Comparison of ENCODE assay signal across 16 mouse cellular contexts in the genomic region with DNA sequence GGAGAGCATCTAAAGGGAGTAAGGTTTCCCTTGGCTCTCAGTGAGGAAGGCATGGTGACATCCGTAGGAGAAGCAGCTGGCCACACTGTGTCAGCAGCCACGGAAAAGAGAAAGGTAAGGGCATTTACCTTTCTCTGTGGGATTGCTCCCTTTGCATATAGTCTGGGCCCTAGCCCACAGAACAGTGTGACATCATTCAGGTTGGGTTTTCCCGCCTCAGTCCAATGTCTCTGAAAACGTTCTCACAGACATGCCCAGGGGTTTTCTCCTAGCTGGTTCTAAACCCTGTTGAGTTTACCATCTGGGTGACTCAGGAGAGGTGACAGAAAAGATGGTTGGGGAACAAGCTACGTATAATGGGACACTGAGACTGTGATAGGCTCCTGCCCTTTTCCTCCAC. TPM values are rescaled to one million over a fixed set of nuclear protein-coding genes. Genes with fewer than 3 reads are reported as not detected.
DNase-seq lines count a peak whose midpoint lies in the region; TF ChIP-seq lines count a peak whose summit lies in the region.
"Had no signal": no experiment of that assay in that cellular context is flagged by ENCODE, and none has a peak within 500 bp of the region (broad histone marks: within the 10 kb centered on the region; RNA-seq: fewer than 3 reads in every experiment).

No protein-coding gene starts in this region.

- no peak overlapping the region; the same call in 1 of the 2 replicates for H3K4me2 ChIP-seq in CH12.LX (ENCODE audit: insufficient read depth, low read depth, poor library complexity, severe bottlenecking)

- no peak overlapping the region for H3K9ac ChIP-seq in CH12.LX (ENCODE audit: insufficient read depth, low read depth)

- H3K79me2 ChIP-seq in CH12.LX (replicated peaks; ENCODE audit: control insufficient read depth, extremely low read depth, insufficient read depth, poor library complexity, severe bottlenecking) = no peaks in the 10 kb centered on the region

- H3K27me3 ChIP-seq in heart, embryonic 10.5 days (ENCODE audit: insufficient read depth, poor library complexity, severe bottlenecking) = no peaks in the 10 kb centered on the region
- H3K27me3 ChIP-seq in CH12.LX (replicated peaks) = no peaks in the 10 kb centered on the region

- 72% methylated on average over 5 of the region's 5 CpGs for whole genome bisulfite sequencing in heart, embryonic 10.5 days

- no peaks in the 10 kb centered on the region for H3K4me1 ChIP-seq in heart, embryonic 10.5 days
- peaks cover 11 to 15% of the 10 kb centered on the region in 2 experiments; a peak in 3 of 4 replicates for H3K4me1 ChIP-seq in CH12.LX (ENCODE audit: control insufficient read depth in 1 of 2, insufficient read depth in 2 of 2)

- no peak for TF ChIP-seq RAD21 in CH12.LX (IDR thresholded peaks at IDR 0.05; ENCODE audit: low read depth, low read length)

- no peaks in the 10 kb centered on the region for H3K36me3 ChIP-seq in heart, embryonic 10.5 days
- no peaks in the 10 kb centered on the region for H3K36me3 ChIP-seq in CH12.LX (replicated peaks in 1 of 2; ENCODE audit: control insufficient read depth in 1 of 2, insufficient read depth in 1 of 2, low read length in 1 of 2)
- H3K36me3 ChIP-seq: G1E had no signal

- no peaks in the 10 kb centered on the region for H3K9me3 ChIP-seq in heart, embryonic 10.5 days
- no peaks in the 10 kb centered on the region for H3K9me3 ChIP-seq in CH12.LX (replicated peaks; ENCODE audit: low read length)
- H3K9me3 ChIP-seq: G1E had no signal

- dilution Hi-C loops in CH12.LX (cut with MboI; ENCODE audit: extremely low pct_ligation_motif_present, extremely low pct_unique_long_range_greater_than_20kb, low sequenced_read_pairs) = no loop called here

- TF ChIP-seq EP300 in CH12.LX (IDR thresholded peaks at IDR 0.05; ENCODE audit: low read length) = peak; percentile 40; the same call in 1 of the 2 replicates

- no peak overlapping the region for H3K4me3 ChIP-seq in heart, embryonic 10.5 days
- no peak overlapping the region for H3K4me3 ChIP-seq in CH12.LX (replicated peaks in 1 of 3; ENCODE audit: low read depth in 2 of 3, low read length in 2 of 3, poor library complexity in 1 of 3)

- H3K27ac ChIP-seq in heart, embryonic 10.5 days = no peak overlapping the region
- no peak overlapping the region for H3K27ac ChIP-seq in CH12.LX (ENCODE audit: insufficient read depth, low read depth)

- in situ Hi-C loops in CH12.LX (cut with MboI; ENCODE audit: low pct_ligation_motif_present, low pct_unique_long_range_greater_than_20kb, low sequenced_read_pairs) = no loop called here

- no peak for TF ChIP-seq CTCF in CH12.LX (conservative IDR thresholded peaks at IDR 0.05 in 1 of 2, IDR thresholded peaks at IDR 0.05 in 1 of 2; ENCODE audit: low read depth in 2 of 2, low read length in 2 of 2)

- DNase-seq in heart, adult 11 months = peak; percentile 45
- no peak for DNase-seq in heart, embryonic 10.5 days (ENCODE audit: low spot score)
- peak; percentile 21 for DNase-seq in CH12.LX (ENCODE audit: extremely low read depth)
- no peak for DNase-seq in layer of hippocampus, adult 8-10 months (ENCODE audit: low spot score in 2 of 2)
- DNase-seq: adrenal gland, adult 2 months; adrenal gland, adult 8-10 months; adrenal gland, postnatal 10 days; adrenal gland, postnatal 14 days; adrenal gland, postnatal 25 days; adrenal gland, postnatal 36 days; B cell, adult 2 months; cerebellum, adult 11 months; cerebellum, adult 11-12 months; cerebellum, adult 18-20 months; cerebellum, adult 2 months had no signal

- TF ChIP-seq POLR2A in CH12.LX (IDR thresholded peaks at IDR 0.05; ENCODE audit: low read depth, low read length) = no peak

TF ChIP-seq in CH12.LX, 34 proteins besides CTCF, POLR2A, EP300 and RAD21:
- TF ChIP-seq ELF1 (IDR thresholded peaks at IDR 0.05; ENCODE audit: low read depth, low read length) (0 out of 2 replicates have a peak, but pooled peaks have one; percentile 12), NRF1 (IDR thresholded peaks at IDR 0.05; ENCODE audit: low read depth, low read length) (0 out of 2 replicates have a peak, but pooled peaks have one; percentile 12), ZKSCAN1 (IDR thresholded peaks at IDR 0.05; ENCODE audit: borderline replicate concordance, low read depth, low read length) (no peak), SIN3A (IDR thresholded peaks at IDR 0.05; ENCODE audit: low read length) (no peak), MAFK (IDR thresholded peaks at IDR 0.05; ENCODE audit: insufficient replicate concordance, low read length) (peak; percentile 39; the same call in 1 of the 2 replicates), TBP (conservative IDR thresholded peaks at IDR 0.05; ENCODE audit: low read depth, low read length) (no peak), ETS1 (conservative IDR thresholded peaks at IDR 0.05; ENCODE audit: low read depth, low read length) (peak; percentile 79), HCFC1 (IDR thresholded peaks at IDR 0.05; ENCODE audit: low read depth, low read length) (no peak), ZNF384 (IDR thresholded peaks at IDR 0.05; ENCODE audit: low read depth, low read length) (no peak), BHLHE40 (IDR thresholded peaks at IDR 0.05; ENCODE audit: low read depth, low read length) (peak; percentile 52), E2F4 (IDR thresholded peaks at IDR 0.05; ENCODE audit: insufficient replicate concordance, low read depth, low read length) (peak; percentile 72; the same call in 1 of the 2 replicates), MEF2A (IDR thresholded peaks at IDR 0.05; ENCODE audit: borderline replicate concordance, low read depth, low read length) (peak; percentile 48; the same call in 1 of the 2 replicates)

RNA-seq across cellular contexts. Expression of a gene that starts 55.9 kb away (rescaled TPM):
- polyA plus RNA-seq in heart, embryonic 10.5 days (2016; fragmentation: Nextera tagmentation; extraction: Ambion mirVana) = 5.2 and 8.2 TPM in 2 replicates
- total RNA-seq in CH12.LX (2012; rRNA removed) = 0.08 and 0.13 TPM in 2 replicates
- not detected in 2 replicates for total RNA-seq in CH12.LX (2014; rRNA removed)
- polyA plus RNA-seq in CH12.LX (2012; ENCODE audit: insufficient read length, low read depth) = not detected in 2 replicates
- total RNA-seq in layer of hippocampus, adult 8-10 months (2022) = 10 to 100 TPM; 19.9 to 29.6 (median 24.4) TPM

Comparison
In these comparisons a context has a peak if more than half of its experiments do, and no peak if none do; other contexts are left out.
1. DNase-seq: peak in heart, adult 11 months (single experiment) and CH12.LX (single experiment); none in heart, embryonic 10.5 days (single experiment) and layer of hippocampus, adult 8-10 months (0 of 2).
2. RNA of a gene that starts 55.9 kb away (total RNA-seq): 19.9 to 29.6 TPM in layer of hippocampus, adult 8-10 months; 0.08 to 0.13 TPM in CH12.LX; every median in the first group is over 10 times any median in the second.